Mouse (Mus musculus): ENCODE data around the gene Slc24a2.

- TF ChIP-seq TAL1 (IDR thresholded peaks at IDR 0.05; ENCODE audit: low read length) (no peak), GATA1 (IDR thresholded peaks at IDR 0.05; ENCODE audit: low read length) (no peak)
Observed at GRCm38 (mm10) chr4:87140901-87141300, 89.4 kb downstream of the Slc24a2 start.

All from erythroblast, embryonic 14.5 days (primary cell).